Mouse (Mus musculus) lung, postnatal 10 days (tissue): ENCODE data around the gene Cpsf7.
A peak's percentile ranks its signal among the peaks of the same experiment; 100 is the strongest.

Experiments used
- DNase-seq: peaks from one replicate; pipeline ENCODE4 v3.0.0; 2021

The Cpsf7 gene

GRCm38 (mm10) chr19:10561558-10562314 lies 36.7 kb downstream of the Cpsf7 start:
- DNase-seq = peak; percentile 57

- no peak for DNase-seq
These were observed 37.3 kb downstream of the Cpsf7 start for GRCm38 (mm10) chr19:10562351-10562750.

GRCm38 (mm10) chr19:10564278-10564677 lies 39.2 kb downstream of the Cpsf7 start:
- DNase-seq = no peak

- DNase-seq = no peak
These were observed 40.2 kb downstream of the Cpsf7 start for GRCm38 (mm10) chr19:10565217-10565616.

- no peak for DNase-seq
These were observed 44.6 kb downstream of the Cpsf7 start for GRCm38 (mm10) chr19:10569627-10570026.

GRCm38 (mm10) chr19:10576690-10577561 lies 51.9 kb downstream of the Cpsf7 start, which contains the start of the genes Cyb561a3 and Tmem138:
Cyb561a3 (plus strand) TSS chr19:10577172.
Tmem138 (minus strand) TSS chr19:10577362.
- peak; percentile 97 for DNase-seq

GRCm38 (mm10) chr19:10580102-10580501 lies 55.0 kb downstream of the Cpsf7 start:
- no peak for DNase-seq

GRCm38 (mm10) chr19:10580761-10581160 lies 55.7 kb downstream of the Cpsf7 start:
- DNase-seq = no peak

- no peak for DNase-seq
These were observed 56.9 kb downstream of the Cpsf7 start for GRCm38 (mm10) chr19:10581984-10582383.

- DNase-seq = no peak
These were observed 58.6 kb downstream of the Cpsf7 start for GRCm38 (mm10) chr19:10583550-10584146.

GRCm38 (mm10) chr19:10585112-10585511 lies 60.0 kb downstream of the Cpsf7 start:
- DNase-seq = no peak

- no peak for DNase-seq
These were observed 62.2 kb downstream of the Cpsf7 start for GRCm38 (mm10) chr19:10587231-10587630.

- no peak for DNase-seq
These were observed 64.2 kb downstream of the Cpsf7 start for GRCm38 (mm10) chr19:10589127-10589857.

GRCm38 (mm10) chr19:10590301-10590700 lies 65.2 kb downstream of the Cpsf7 start:
- no peak for DNase-seq

- DNase-seq = no peak
These were observed 66.8 kb downstream of the Cpsf7 start for GRCm38 (mm10) chr19:10591659-10592377.
